Mouse (Mus musculus): Measurements from ENCODE around the gene Nudt13. TPM values are rescaled to one million over a fixed set of nuclear protein-coding genes. Genes with fewer than 3 reads are reported as not detected.

The Nudt13 gene
- total and polyA plus RNA-seq, 2 experiments, result 10.0 to 13.7 TPM

GRCm38 (mm10) chr14:20250237-20251171, 44.0 kb upstream of the Nudt13 start:
- H3K4me1 ChIP-seq (ENCODE audit: control insufficient read depth, insufficient read depth, low read length), result peaks cover 6% of the 10 kb centered on the region
- peak; percentile 60 for DNase-seq (ENCODE audit: extremely low read depth, low read depth, low spot score)
- TF ChIP-seq POLR2A (IDR thresholded peaks at IDR 0.05; ENCODE audit: extremely low read depth, insufficient read depth, low read length), result no peak
- TF ChIP-seq CTCF (IDR thresholded peaks at IDR 0.05; ENCODE audit: low read depth, low read length), result no peak
- H3K79me2 ChIP-seq (ENCODE audit: control insufficient read depth, insufficient read depth, low read length), result no peaks in the 10 kb centered on the region
- H3K36me3 ChIP-seq (ENCODE audit: control insufficient read depth, insufficient read depth, low read length), result no peaks in the 10 kb centered on the region
- no peak overlapping the region for H3K9ac ChIP-seq (ENCODE audit: low read depth, low read length)
- H3K4me3 ChIP-seq (ENCODE audit: insufficient read depth, low read depth, low read length), result no peak overlapping the region
- H3K27ac ChIP-seq (replicated peaks; ENCODE audit: insufficient read depth, low read depth, low read length), result no peak overlapping the region
- WGBS, result 61% methylated on average over 14 of the region's 14 CpGs
- H3K27me3 ChIP-seq (ENCODE audit: control insufficient read depth, insufficient read depth, low read length), result no peaks in the 10 kb centered on the region

- no peaks in the 10 kb centered on the region for H3K27me3 ChIP-seq (ENCODE audit: control insufficient read depth, insufficient read depth, low read length)
- DNase-seq (ENCODE audit: extremely low read depth, low read depth, low spot score), result peak; percentile 57
- no peak overlapping the region for H3K4me3 ChIP-seq (ENCODE audit: insufficient read depth, low read depth, low read length)
- TF ChIP-seq CTCF (IDR thresholded peaks at IDR 0.05; ENCODE audit: low read depth, low read length) (peak; percentile 98), POLR2A (IDR thresholded peaks at IDR 0.05; ENCODE audit: extremely low read depth, insufficient read depth, low read length) (no peak)
- H3K4me1 ChIP-seq (ENCODE audit: control insufficient read depth, insufficient read depth, low read length), result no peaks in the 10 kb centered on the region
- 53% methylated on average over 8 of the region's 8 CpGs for WGBS
- no peak overlapping the region for H3K9ac ChIP-seq (ENCODE audit: low read depth, low read length)
- no peak overlapping the region for H3K27ac ChIP-seq (replicated peaks; ENCODE audit: insufficient read depth, low read depth, low read length)
- no peaks in the 10 kb centered on the region for H3K79me2 ChIP-seq (ENCODE audit: control insufficient read depth, insufficient read depth, low read length)
- H3K36me3 ChIP-seq (ENCODE audit: control insufficient read depth, insufficient read depth, low read length), result no peaks in the 10 kb centered on the region
Observed at GRCm38 (mm10) chr14:20258185-20259113, 36.0 kb upstream of the Nudt13 start.

- Histone ChIP-seq H3K4me3 (ENCODE audit: insufficient read depth, low read depth, low read length) (no peak overlapping the region), H3K27ac (replicated peaks; ENCODE audit: insufficient read depth, low read depth, low read length) (no peak overlapping the region), H3K36me3 (ENCODE audit: control insufficient read depth, insufficient read depth, low read length) (no peaks in the 10 kb centered on the region), H3K9ac (ENCODE audit: low read depth, low read length) (no peak overlapping the region), H3K79me2 (ENCODE audit: control insufficient read depth, insufficient read depth, low read length) (no peaks in the 10 kb centered on the region), H3K27me3 (ENCODE audit: control insufficient read depth, insufficient read depth, low read length) (no peaks in the 10 kb centered on the region), H3K4me1 (ENCODE audit: control insufficient read depth, insufficient read depth, low read length) (no peaks in the 10 kb centered on the region)
- TF ChIP-seq CTCF (IDR thresholded peaks at IDR 0.05; ENCODE audit: low read depth, low read length) (no peak), POLR2A (IDR thresholded peaks at IDR 0.05; ENCODE audit: extremely low read depth, insufficient read depth, low read length) (no peak)
- DNase-seq (ENCODE audit: extremely low read depth, low read depth, low spot score), result peak; percentile 14
- whole genome bisulfite sequencing, result 44% methylated on average over 4 of the region's 4 CpGs
Observed at GRCm38 (mm10) chr14:20262346-20262745, 32.2 kb upstream of the Nudt13 start.

- TF ChIP-seq POLR2A (IDR thresholded peaks at IDR 0.05; ENCODE audit: extremely low read depth, insufficient read depth, low read length) (no peak), CTCF (IDR thresholded peaks at IDR 0.05; ENCODE audit: low read depth, low read length) (no peak)
- H3K4me1 ChIP-seq (ENCODE audit: control insufficient read depth, insufficient read depth, low read length), result no peaks in the 10 kb centered on the region
- WGBS, result 43% methylated on average over 6 of the region's 6 CpGs
Observed at GRCm38 (mm10) chr14:20268421-20268820, 26.1 kb upstream of the Nudt13 start.

GRCm38 (mm10) chr14:20269082-20269809, 25.3 kb upstream of the Nudt13 start, which contains the start of gene Kcnk16:
TSS of gene Kcnk16 (minus strand) at chr14:20269199.
- no peaks in the 10 kb centered on the region for H3K79me2 ChIP-seq (ENCODE audit: control insufficient read depth, insufficient read depth, low read length)
- DNase-seq (ENCODE audit: extremely low read depth, low read depth, low spot score), result no peak
- no peak for TF ChIP-seq POLR2A (IDR thresholded peaks at IDR 0.05; ENCODE audit: extremely low read depth, insufficient read depth, low read length)
- no peak for TF ChIP-seq CTCF (IDR thresholded peaks at IDR 0.05; ENCODE audit: low read depth, low read length)
- no peak within 1 kb of the TSS for H3K27ac ChIP-seq (replicated peaks; ENCODE audit: insufficient read depth, low read depth, low read length)
- no peak within 1 kb of the TSS for H3K9ac ChIP-seq (ENCODE audit: low read depth, low read length)
- WGBS, result 38% methylated on average over 6 of the region's 6 CpGs
- no peaks in the 10 kb centered on the region for H3K4me1 ChIP-seq (ENCODE audit: control insufficient read depth, insufficient read depth, low read length)
- H3K27me3 ChIP-seq (ENCODE audit: control insufficient read depth, insufficient read depth, low read length), result no peaks in the 10 kb centered on the region
- H3K4me3 ChIP-seq (ENCODE audit: insufficient read depth, low read depth, low read length), result no peak within 1 kb of the TSS
- no peaks in the 10 kb centered on the region for H3K36me3 ChIP-seq (ENCODE audit: control insufficient read depth, insufficient read depth, low read length)

More at GRCm38 (mm10) chr14:20268421-20268820, 26.1 kb upstream of the Nudt13 start:
- H3K27ac ChIP-seq (replicated peaks; ENCODE audit: insufficient read depth, low read depth, low read length), result no peak overlapping the region
- H3K9ac ChIP-seq (ENCODE audit: low read depth, low read length), result no peak overlapping the region
- no peaks in the 10 kb centered on the region for H3K36me3 ChIP-seq (ENCODE audit: control insufficient read depth, insufficient read depth, low read length)
- no peaks in the 10 kb centered on the region for H3K79me2 ChIP-seq (ENCODE audit: control insufficient read depth, insufficient read depth, low read length)
- H3K27me3 ChIP-seq (ENCODE audit: control insufficient read depth, insufficient read depth, low read length), result no peaks in the 10 kb centered on the region
- no peak overlapping the region for H3K4me3 ChIP-seq (ENCODE audit: insufficient read depth, low read depth, low read length)
- no peak for DNase-seq (ENCODE audit: extremely low read depth, low read depth, low spot score)

All from liver, adult 2 months (tissue).